13 mouse cellular contexts compared by ENCODE assay signal in genomic region chr19:18603011-18603410, GRCm38 (mm10). TPM values are rescaled to one million over a fixed set of nuclear protein-coding genes. Genes with fewer than 3 reads are reported as not detected.
DNase-seq lines count a peak whose midpoint lies in the region; ATAC-seq and TF ChIP-seq lines count a peak whose summit lies in the region.
"Had no signal": no experiment of that assay in that cellular context is flagged by ENCODE, and none has a peak within 500 bp of the region (broad histone marks: within the 10 kb centered on the region; RNA-seq: fewer than 3 reads in every experiment).

No protein-coding gene starts in this region.

- no peak overlapping the region for H3K9ac ChIP-seq in kidney, embryonic 14.5 days (ENCODE audit: low read depth, low read length)
- H3K9ac ChIP-seq in midbrain, embryonic 11.5 days (ENCODE audit: low read length): no peak overlapping the region
- H3K9ac ChIP-seq: hindbrain, embryonic 14.5 days; midbrain, embryonic 13.5 days had no signal

- ATAC-seq in kidney, embryonic 14.5 days (ENCODE audit: low FRiP score, low TSS enrichment): peak; percentile 10; the same call in 1 of the 2 replicates
- peak; percentile 52 for ATAC-seq in CD4-positive, CD25-positive, alpha-beta regulatory T cell, adult 4 months
- no peak for ATAC-seq in midbrain, embryonic 11.5 days (ENCODE audit: low FRiP score)
- ATAC-seq: midbrain, embryonic 13.5 days had no signal

- no peaks in the 10 kb centered on the region for H3K36me3 ChIP-seq in kidney, embryonic 14.5 days (ENCODE audit: control insufficient read depth, insufficient read depth, low read length)
- peaks cover 35% of the 10 kb centered on the region for H3K36me3 ChIP-seq in macrophage (ENCODE audit: inconsistent target)
- H3K36me3 ChIP-seq in midbrain, embryonic 11.5 days (ENCODE audit: control insufficient read depth, insufficient read depth, low read length): no peaks in the 10 kb centered on the region
- H3K36me3 ChIP-seq: midbrain, embryonic 13.5 days had no signal

- no peak overlapping the region for H3K4me2 ChIP-seq in kidney, embryonic 14.5 days (replicated peaks; ENCODE audit: low read depth, low read length)
- no peak overlapping the region for H3K4me2 ChIP-seq in midbrain, embryonic 11.5 days
- H3K4me2 ChIP-seq: hindbrain, embryonic 14.5 days; midbrain, embryonic 13.5 days had no signal

- no peak overlapping the region for H3K4me3 ChIP-seq in kidney, embryonic 14.5 days (ENCODE audit: low read length)
- no peak overlapping the region for H3K4me3 ChIP-seq in macrophage (ENCODE audit: inconsistent target)
- no peak overlapping the region for H3K4me3 ChIP-seq in midbrain, embryonic 11.5 days (ENCODE audit: low read depth, low read length)
- no peak overlapping the region for H3K4me3 ChIP-seq in cerebellum, adult 2 months (replicated peaks; ENCODE audit: insufficient read depth, low read depth, low read length)
- H3K4me3 ChIP-seq: erythroblast, embryonic 14.5 days; heart, adult 2 months; midbrain, embryonic 13.5 days had no signal

- TF ChIP-seq POLR2A in cerebellum, adult 2 months (IDR thresholded peaks at IDR 0.05; ENCODE audit: borderline replicate concordance, insufficient read depth, low read length): no peak

- H3K4me1 ChIP-seq in kidney, embryonic 14.5 days (ENCODE audit: control insufficient read depth, insufficient read depth, low read length): peaks cover 9% of the 10 kb centered on the region
- no peaks in the 10 kb centered on the region for H3K4me1 ChIP-seq in midbrain, embryonic 11.5 days (ENCODE audit: control insufficient read depth, insufficient read depth, low read length)
- peaks cover 9% of the 10 kb centered on the region for H3K4me1 ChIP-seq in cerebellum, adult 2 months (ENCODE audit: control insufficient read depth, insufficient read depth, low read length)

- DNase-seq in kidney, adult 18-20 months: no peak
- peak; percentile 26 for DNase-seq in adrenal gland, postnatal 25 days
- no peak for DNase-seq in midbrain, embryonic 11.5 days (ENCODE audit: low spot score, missing footprints)
- no peak for DNase-seq in cerebellum, adult 2 months
- DNase-seq: heart, adult 2 months; kidney, postnatal 25 days; thymus, postnatal 4 days had no signal

- no peaks in the 10 kb centered on the region for H3K27me3 ChIP-seq in kidney, embryonic 14.5 days (ENCODE audit: control insufficient read depth, insufficient read depth, low read length)
- H3K27me3 ChIP-seq in midbrain, embryonic 11.5 days (ENCODE audit: control insufficient read depth, insufficient read depth, low read length): no peaks in the 10 kb centered on the region
- H3K27me3 ChIP-seq in cerebellum, adult 2 months (ENCODE audit: control insufficient read depth, insufficient read depth, low read length): no peaks in the 10 kb centered on the region
- H3K27me3 ChIP-seq: midbrain, embryonic 13.5 days had no signal

- H3K9me3 ChIP-seq in kidney, embryonic 14.5 days (ENCODE audit: control insufficient read depth, low read length): no peaks in the 10 kb centered on the region
- no peaks in the 10 kb centered on the region for H3K9me3 ChIP-seq in midbrain, embryonic 11.5 days (ENCODE audit: control insufficient read depth, low read length)
- H3K9me3 ChIP-seq: midbrain, embryonic 13.5 days had no signal

- 73% methylated on average over 6 of the region's 6 CpGs for WGBS in kidney, embryonic 14.5 days
- WGBS in macrophage (ENCODE audit: missing documents): 36% methylated on average over 6 of the region's 6 CpGs
- 85% methylated on average over 6 of the region's 6 CpGs for WGBS in midbrain, embryonic 11.5 days
- 58% methylated on average over 6 of the region's 6 CpGs for WGBS in cerebellum, adult 2 months

- no peak overlapping the region for H3K27ac ChIP-seq in kidney, embryonic 14.5 days (ENCODE audit: low read depth, low read length)
- H3K27ac ChIP-seq in macrophage: peak overlapping the region; percentile 25; the same call in 1 of the 2 replicates
- no peak overlapping the region for H3K27ac ChIP-seq in midbrain, embryonic 11.5 days (ENCODE audit: low read depth, low read length)
- no peak overlapping the region for H3K27ac ChIP-seq in cerebellum, adult 2 months (ENCODE audit: insufficient read depth, low read length)
- H3K27ac ChIP-seq: heart, adult 2 months; hindbrain, embryonic 14.5 days; midbrain, embryonic 13.5 days had no signal

- peaks cover 100% of the 10 kb centered on the region for H3K79me2 ChIP-seq in macrophage (ENCODE audit: inconsistent target)

- TF ChIP-seq CTCF in cerebellum, adult 2 months (IDR thresholded peaks at IDR 0.05; ENCODE audit: borderline replicate concordance, insufficient read depth, low read depth, low read length): no peak

RNA-seq across cellular contexts. Expression of gene Ostf1, which starts 28.6 kb away (rescaled TPM):
- polyA plus RNA-seq in kidney, embryonic 14.5 days (2014; fragmentation: Nextera tagmentation; extraction: Ambion mirVana): 96.8 and 101 TPM in 2 replicates
- polyA plus RNA-seq in CD4-positive, CD25-positive, alpha-beta regulatory T cell, adult 4 months (2017; shearing (Covaris generic)): 100 to 1,000 TPM; 100 to 103 TPM
- 114 and 125 TPM in 2 replicates for total RNA-seq in adrenal gland, postnatal 25 days (2021)
- 100 to 1,000 TPM in 20 of 26 experiments, 10 to 100 TPM in 6; 48.7 to 282 (median 168) TPM for total RNA-seq in macrophage (2018; cell fraction: chromatin; rRNA removed)
- total RNA-seq in macrophage (2018; cell fraction: cytosol; rRNA removed): 100 to 1,000 TPM; 397 to 624 (median 488) TPM
- total RNA-seq in macrophage (2018; cell fraction: nucleus; rRNA removed): 100 to 1,000 TPM in 24 of 26 experiments, 10 to 100 TPM in 2; 89.5 to 224 (median 144) TPM
- 515 to 693 TPM (median 583 TPM) in 3 replicates for polyA plus RNA-seq in macrophage (2018)
- 46.1 and 48.8 TPM in 2 replicates for polyA plus RNA-seq in midbrain, embryonic 11.5 days (2014; fragmentation: Nextera tagmentation; extraction: Ambion mirVana)
- 26.4 and 29.0 TPM in 2 replicates for polyA plus RNA-seq in cerebellum, adult 2 months (2012; rRNA removed)

RNA-seq across cellular contexts. Expression of gene Nmrk1, which starts 28.7 kb away (rescaled TPM):
- polyA plus RNA-seq in kidney, embryonic 14.5 days (2014; fragmentation: Nextera tagmentation; extraction: Ambion mirVana): 17.8 and 18.5 TPM in 2 replicates
- polyA plus RNA-seq in CD4-positive, CD25-positive, alpha-beta regulatory T cell, adult 4 months (2017; shearing (Covaris generic)): 1 to 10 TPM; 7.4 to 8.1 TPM
- total RNA-seq in adrenal gland, postnatal 25 days (2021): 11.8 and 12.5 TPM in 2 replicates
- 100 to 1,000 TPM in 4 of 26 experiments, 10 to 100 TPM in 22; 13.6 to 128 (median 43.0) TPM for total RNA-seq in macrophage (2018; cell fraction: chromatin; rRNA removed)
- 10 to 100 TPM in 18 of 26 experiments, 1 to 10 TPM in 8; 5.3 to 26.5 (median 12.8) TPM for total RNA-seq in macrophage (2018; cell fraction: cytosol; rRNA removed)
- 100 to 1,000 TPM in 1 of 26 experiments, 10 to 100 TPM in 25; 11.7 to 114 (median 31.0) TPM for total RNA-seq in macrophage (2018; cell fraction: nucleus; rRNA removed)
- polyA plus RNA-seq in macrophage (2018): 16.2 to 41.4 TPM (median 17.9 TPM) in 3 replicates
- polyA plus RNA-seq in midbrain, embryonic 11.5 days (2014; fragmentation: Nextera tagmentation; extraction: Ambion mirVana): 4.9 and 5.8 TPM in 2 replicates
- 10.7 and 10.8 TPM in 2 replicates for polyA plus RNA-seq in cerebellum, adult 2 months (2012; rRNA removed)
- polyA plus RNA-seq: erythroblast, embryonic 14.5 days had no signal
